Mouse (Mus musculus) brain, embryonic 14.5 days (tissue): ENCODE data around the gene Pilrb2.
"Not testable (repeated sequence)": the region's sequence is repeated elsewhere in the genome, so short reads cannot be mapped to it uniquely, and the experiment has no call there.

Experiments used
- CTCF ChIP-seq: fragments of 200-500 bp; IDR thresholded peaks from 2 replicates; pipeline ENCODE4 v1.5.1; 2012; ENCODE audit warnings: inconsistent platforms, mild to moderate bottlenecking, moderate library complexity, borderline replicate concordance; ENCODE audit not compliant: insufficient read depth, insufficient read length; ENCODE audit errors: extremely low read depth
- POLR2A ChIP-seq: fragments of 200-500 bp; IDR thresholded peaks from 2 replicates; pipeline ENCODE4 v1.6.1; 2012; ENCODE audit warnings: mild to moderate bottlenecking, inconsistent platforms, borderline replicate concordance; ENCODE audit not compliant: poor library complexity, insufficient read depth, insufficient read length, severe bottlenecking; ENCODE audit errors: extremely low read depth

- not testable (repeated sequence) for TF ChIP-seq POLR2A, CTCF
Measured at GRCm38 (mm10) chr5:137857960-137858710, 13.5 kb downstream of the Pilrb2 start, which contains the start of gene Pilrb1.
